Mouse (Mus musculus) ES-Bruce4 (cell line): ENCODE measurements at regions not wholly inside any gene's neighbourhood (a gene's known extent, or its start where the extent isn't known, plus 50 kb on each side); places are given as distances from the start of the nearest gene placed in this dataset.

Experiments
- CTCF ChIP-seq: IDR thresholded peaks from one replicate; pipeline ENCODE4 v1.8.1; 2011; ENCODE audit warnings: low read depth, low read length
- EP300 ChIP-seq: IDR thresholded peaks from 2 replicates; pipeline ENCODE4 v1.6.1; 2011; ENCODE audit warnings: low read depth, low read length; ENCODE audit not compliant: insufficient read depth
- POLR2A ChIP-seq: IDR thresholded peaks from one replicate; pipeline ENCODE4 v1.8.1; 2011; ENCODE audit warnings: low read length; ENCODE audit not compliant: insufficient read depth

DNA sequence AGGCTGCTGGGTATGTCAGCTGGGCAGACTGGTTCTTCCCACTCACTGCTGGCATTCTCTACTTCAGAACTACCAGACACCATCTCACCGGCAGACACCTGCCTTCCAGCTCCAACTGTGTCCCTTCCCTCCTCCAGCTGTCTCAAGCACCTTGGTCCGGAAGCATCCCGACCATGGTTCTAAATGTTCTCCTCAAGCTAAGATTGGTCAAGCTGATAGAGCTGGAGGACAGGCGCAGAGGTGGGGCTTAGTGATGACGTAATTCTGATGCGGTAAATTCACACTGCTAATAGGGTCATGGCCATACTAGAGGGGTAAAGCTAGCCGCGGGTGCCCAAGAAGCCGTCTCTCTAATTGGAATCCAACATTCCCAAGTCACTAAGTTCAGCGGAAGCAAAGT lies 126.1 kb upstream of the Cdkn3 start:
- TF ChIP-seq EP300, result no peak
- no peak for TF ChIP-seq POLR2A
- TF ChIP-seq CTCF, result no peak
